Mouse (Mus musculus) embryonic facial prominence, embryonic 13.5 days (tissue): Measurements from ENCODE around the gene Cpm. TPM values are rescaled to one million over a fixed set of nuclear protein-coding genes. Genes with fewer than 3 reads are reported as not detected.

ENCODE experiments used
- ATAC-seq: fragments of 200-750 bp; cut with Nextera tagmentation; 2 replicates; pipeline ENCODE4 v1.8.0; 2017; ENCODE audit warnings: low read depth; ENCODE audit not compliant: insufficient number of reproducible peaks, insufficient read depth, low FRiP score, low TSS enrichment
- H3K27ac ChIP-seq: fragments of 300-500 bp; sonication (generic); 2 replicates; pipeline ENCODE4 v1.5.1; 2015; ENCODE audit warnings: moderate library complexity, mild to moderate bottlenecking, inconsistent platforms
- H3K27me3 ChIP-seq: fragments of 300-500 bp; sonication (generic); 2 replicates; pipeline ENCODE4 v1.6.1; 2015; ENCODE audit warnings: mild to moderate bottlenecking, inconsistent platforms
- H3K36me3 ChIP-seq: fragments of 300-500 bp; sonication (generic); 2 replicates; pipeline ENCODE4 v1.6.1; 2015; ENCODE audit warnings: mild to moderate bottlenecking, inconsistent platforms
- H3K4me1 ChIP-seq: fragments of 300-500 bp; sonication (generic); 2 replicates; pipeline ENCODE4 v1.6.1; 2015; ENCODE audit warnings: inconsistent platforms
- H3K4me2 ChIP-seq: fragments of 300-500 bp; sonication (generic); 2 replicates; pipeline ENCODE4 v1.6.1; 2015; ENCODE audit warnings: moderate library complexity, mild to moderate bottlenecking, inconsistent platforms
- H3K4me3 ChIP-seq: fragments of 300-500 bp; sonication (generic); 2 replicates; pipeline ENCODE4 v1.5.1; 2015; ENCODE audit warnings: mild to moderate bottlenecking, inconsistent platforms
- H3K9ac ChIP-seq: fragments of 300-500 bp; sonication (generic); 2 replicates; pipeline ENCODE4 v1.6.1; 2015; ENCODE audit warnings: mild to moderate bottlenecking, inconsistent platforms
- H3K9me3 ChIP-seq: fragments of 300-500 bp; sonication (generic); 2 replicates; pipeline ENCODE4 v1.6.1; 2016; ENCODE audit warnings: inconsistent platforms
- WGBS: fragments of 180-500 bp; shearing (Covaris S2); methylation state at CpG from one replicate; pipeline ENCODE4 v1.1.7; 2015; ENCODE audit warnings: mixed read lengths; 5-methylcytosine and 5-hydroxymethylcytosine counted together
- polyA plus RNA-seq: library from polyadenylated mRNA; unstranded; fragments of >200 nt; fragmentation: Nextera tagmentation; extraction: Ambion mirVana; gene quantifications from 2 replicates; pipeline ENCODE4 v1.2.1, GENCODE M21; 2015

Gene Cpm
- polyA plus RNA-seq, 1 experiment from 2014 or later, result 25.6 TPM

GRCm38 (mm10) chr10:117650042-117650655 lies 20.8 kb downstream of the Cpm start:
- no peak overlapping the region for H3K4me3 ChIP-seq
- ATAC-seq, result no peak
- no peak overlapping the region for H3K4me2 ChIP-seq
- H3K27ac ChIP-seq, result no peak overlapping the region
- WGBS, result 90% methylated on average over 12 of the region's 12 CpGs
- H3K4me1 ChIP-seq, result peaks cover 11% of the 10 kb centered on the region
- no peaks in the 10 kb centered on the region for H3K9me3 ChIP-seq
- H3K36me3 ChIP-seq, result no peaks in the 10 kb centered on the region
- no peak overlapping the region for H3K9ac ChIP-seq
- no peaks in the 10 kb centered on the region for H3K27me3 ChIP-seq

DNA sequence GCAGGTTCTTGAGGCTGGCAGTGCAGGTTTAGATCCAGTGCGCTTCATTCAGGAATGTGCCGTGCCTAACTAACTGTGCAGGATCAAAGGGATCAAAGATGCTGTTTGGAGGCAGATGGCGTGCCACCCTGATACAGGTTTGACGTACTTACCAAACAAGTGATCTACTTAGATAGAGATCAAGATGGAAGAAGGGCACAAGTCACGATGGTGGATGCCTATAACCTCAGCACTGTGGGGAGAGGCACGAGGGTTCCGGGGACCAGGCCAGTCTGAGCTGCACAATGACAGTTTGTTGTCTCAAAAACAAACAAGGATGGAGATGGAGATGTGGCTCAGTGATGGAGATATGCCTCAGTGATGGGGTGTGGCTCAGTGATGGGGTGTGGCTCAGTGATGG lies 21.4 kb downstream of the Cpm start:
- ATAC-seq, result no peak
- Histone ChIP-seq H3K9ac (no peak overlapping the region), H3K36me3 (no peaks in the 10 kb centered on the region), H3K9me3 (no peaks in the 10 kb centered on the region), H3K27me3 (no peaks in the 10 kb centered on the region), H3K4me1 (peaks cover 8% of the 10 kb centered on the region), H3K27ac (no peak overlapping the region), H3K4me2 (no peak overlapping the region), H3K4me3 (no peak overlapping the region)
- 84% methylated on average over 7 of the region's 7 CpGs for WGBS

GRCm38 (mm10) chr10:117651587-117652377 lies 22.5 kb downstream of the Cpm start:
- Histone ChIP-seq H3K9ac (no peak overlapping the region), H3K27ac (no peak overlapping the region), H3K4me2 (no peak overlapping the region; the same call in 1 of the 2 replicates), H3K36me3 (no peaks in the 10 kb centered on the region), H3K4me3 (no peak overlapping the region), H3K9me3 (no peaks in the 10 kb centered on the region), H3K4me1 (peaks cover 7% of the 10 kb centered on the region), H3K27me3 (no peaks in the 10 kb centered on the region)
- ATAC-seq, result peak; percentile 62; the same call in 1 of the 2 replicates
- WGBS, result 38% methylated on average over 10 of the region's 10 CpGs

DNA sequence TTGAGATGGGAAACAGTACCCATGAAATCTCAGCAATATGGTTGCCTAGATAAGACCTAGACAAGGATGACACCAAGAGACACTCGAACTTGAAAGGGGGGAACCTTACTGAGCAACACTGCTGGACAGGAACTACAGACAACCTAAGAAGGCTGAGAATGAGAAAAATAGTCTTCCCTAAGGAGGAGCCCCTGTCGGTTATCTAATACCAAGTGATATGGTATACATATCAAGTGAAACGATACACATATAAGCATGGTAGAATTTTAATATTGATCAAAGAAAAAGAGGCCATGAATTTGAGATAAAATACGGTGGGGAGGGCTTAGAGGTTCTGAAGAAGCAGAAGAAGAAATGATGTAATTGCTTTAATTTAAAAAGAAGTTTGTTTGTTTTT lies 23.1 kb downstream of the Cpm start:
- Histone ChIP-seq H3K27me3 (no peaks in the 10 kb centered on the region), H3K4me2 (no peak overlapping the region; the same call in 1 of the 2 replicates), H3K9ac (no peak overlapping the region), H3K4me1 (peaks cover 7% of the 10 kb centered on the region), H3K36me3 (no peaks in the 10 kb centered on the region), H3K9me3 (no peaks in the 10 kb centered on the region), H3K4me3 (no peak overlapping the region), H3K27ac (no peak overlapping the region)
- 69% methylated on average over 4 of the region's 4 CpGs for WGBS
- ATAC-seq, result no peak

- Histone ChIP-seq H3K9ac (no peak overlapping the region), H3K27me3 (no peaks in the 10 kb centered on the region), H3K4me2 (no peak overlapping the region), H3K36me3 (no peaks in the 10 kb centered on the region), H3K4me3 (no peak overlapping the region), H3K27ac (no peak overlapping the region), H3K4me1 (peaks cover 7% of the 10 kb centered on the region), H3K9me3 (no peaks in the 10 kb centered on the region)
- no peak for ATAC-seq
- 77% methylated on average over 8 of the region's 8 CpGs for WGBS
These were observed 23.9 kb downstream of the Cpm start for GRCm38 (mm10) chr10:117652930-117653778.

GRCm38 (mm10) chr10:117653779-117654173 lies 24.5 kb downstream of the Cpm start:
- no peak overlapping the region for H3K4me2 ChIP-seq
- no peaks in the 10 kb centered on the region for H3K36me3 ChIP-seq
- ATAC-seq, result no peak

GRCm38 (mm10) chr10:117654576-117655123 lies 25.4 kb downstream of the Cpm start:
- Histone ChIP-seq H3K4me1 (peaks cover 9% of the 10 kb centered on the region), H3K9ac (no peak overlapping the region), H3K9me3 (no peaks in the 10 kb centered on the region), H3K4me2 (no peak overlapping the region), H3K27ac (no peak overlapping the region), H3K36me3 (no peaks in the 10 kb centered on the region), H3K4me3 (no peak overlapping the region), H3K27me3 (no peaks in the 10 kb centered on the region)
- no peak for ATAC-seq
- WGBS, result 68% methylated on average over 3 of the region's 3 CpGs

More at GRCm38 (mm10) chr10:117653779-117654173, 24.5 kb downstream of the Cpm start:
- Histone ChIP-seq H3K4me3 (no peak overlapping the region), H3K4me1 (peaks cover 7% of the 10 kb centered on the region), H3K27ac (no peak overlapping the region), H3K9me3 (no peaks in the 10 kb centered on the region), H3K9ac (no peak overlapping the region), H3K27me3 (no peaks in the 10 kb centered on the region)
- WGBS, result 91% methylated on average over 7 of the region's 7 CpGs

DNA sequence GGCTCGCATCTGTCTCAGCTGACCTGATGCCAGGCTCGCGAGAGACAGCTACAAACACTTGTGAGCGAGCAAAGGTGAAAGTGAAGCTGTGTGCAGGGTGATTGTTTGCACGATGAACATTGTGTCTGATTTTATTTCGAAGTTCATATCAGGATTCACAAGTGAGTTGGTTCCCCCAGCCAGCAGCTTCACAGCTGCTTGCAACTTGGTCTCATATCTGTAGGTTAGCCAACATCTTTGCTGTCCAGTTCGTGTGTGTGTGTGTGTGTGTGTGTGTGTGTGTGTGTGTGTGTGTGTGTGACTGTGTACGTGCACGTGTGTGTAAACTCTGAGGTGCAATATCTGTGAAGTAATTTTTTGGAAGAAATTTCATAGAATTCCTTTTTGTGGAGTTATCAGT lies 26.2 kb downstream of the Cpm start:
- Histone ChIP-seq H3K27me3 (no peaks in the 10 kb centered on the region), H3K27ac (no peak overlapping the region), H3K9me3 (no peaks in the 10 kb centered on the region), H3K4me2 (no peak overlapping the region), H3K4me1 (peaks cover 11% of the 10 kb centered on the region), H3K9ac (no peak overlapping the region), H3K4me3 (no peak overlapping the region), H3K36me3 (no peaks in the 10 kb centered on the region)
- ATAC-seq, result no peak
- WGBS, result 89% methylated on average over 9 of the region's 9 CpGs

- no peak for ATAC-seq
- no peak overlapping the region for H3K27ac ChIP-seq
- H3K4me1 ChIP-seq, result peaks cover 11% of the 10 kb centered on the region
- no peaks in the 10 kb centered on the region for H3K36me3 ChIP-seq
- no peak overlapping the region for H3K4me2 ChIP-seq
- 60% methylated on average over 7 of the region's 7 CpGs for WGBS
- H3K4me3 ChIP-seq, result no peak overlapping the region
- no peaks in the 10 kb centered on the region for H3K27me3 ChIP-seq
- no peaks in the 10 kb centered on the region for H3K9me3 ChIP-seq
- no peak overlapping the region for H3K9ac ChIP-seq
These were observed 26.8 kb downstream of the Cpm start for GRCm38 (mm10) chr10:117655908-117656661.

- H3K9me3 ChIP-seq, result no peaks in the 10 kb centered on the region
- 71% methylated on average over 6 of the region's 6 CpGs for WGBS
- no peak overlapping the region for H3K9ac ChIP-seq
- H3K4me1 ChIP-seq, result peaks cover 11% of the 10 kb centered on the region
- no peaks in the 10 kb centered on the region for H3K36me3 ChIP-seq
- H3K4me3 ChIP-seq, result no peak overlapping the region
- no peak overlapping the region for H3K4me2 ChIP-seq
- no peak for ATAC-seq
- no peak overlapping the region for H3K27ac ChIP-seq
- no peaks in the 10 kb centered on the region for H3K27me3 ChIP-seq
These were observed 27.3 kb downstream of the Cpm start for GRCm38 (mm10) chr10:117656662-117656962.
